Mouse (Mus musculus): ENCODE results near the gene Dnmt3a.

- TF ChIP-seq CTCF (IDR thresholded peaks at IDR 0.05; ENCODE audit: borderline replicate concordance, insufficient read depth, low read depth, low read length) (no peak), POLR2A (IDR thresholded peaks at IDR 0.05; ENCODE audit: borderline replicate concordance, insufficient read depth, low read length) (no peak)
These were observed 3.8 kb downstream of the Dnmt3a start for GRCm38 (mm10) chr12:3809520-3810180.
